Comparison of ENCODE assay signal across 8 mouse cellular contexts in genomic region chr3:152209177-152209966, GRCm38 (mm10). TPM values are rescaled to one million over a fixed set of nuclear protein-coding genes. Genes with fewer than 3 reads are reported as not detected.
DNase-seq lines count a peak whose midpoint lies in the region; ATAC-seq and TF ChIP-seq lines count a peak whose summit lies in the region.

No protein-coding gene starts in this region.

- peaks cover 30% of the 10 kb centered on the region for H3K4me1 ChIP-seq in forebrain, embryonic 13.5 days
- H3K4me1 ChIP-seq in intestine, embryonic 15.5 days (replicated peaks): peaks cover 16% of the 10 kb centered on the region; the same call in 1 of the 2 replicates
- H3K4me1 ChIP-seq in stomach, postnatal 0 days (replicated peaks; ENCODE audit: control insufficient read depth, insufficient read depth): no peaks in the 10 kb centered on the region; the same call in 1 of the 2 replicates

- DNase-seq in left cerebral cortex, adult 2 months (ENCODE audit: extremely low spot score in 1 of 2, low spot score in 2 of 2): no peak
- DNase-seq in left cerebral cortex, postnatal 4 days: no peak
- DNase-seq in NIH3T3 (ENCODE audit: low read depth): peak; percentile 65
- DNase-seq in stomach, postnatal 0 days (ENCODE audit: low spot score): peak; percentile 61
- no peak for DNase-seq in gastrocnemius, postnatal 4 days (ENCODE audit: low spot score in 2 of 2)

- H3K4me3 ChIP-seq in left cerebral cortex, adult 2 months: peak overlapping the region; percentile 81
- peak overlapping the region; percentile 97 for H3K4me3 ChIP-seq in forebrain, embryonic 13.5 days
- H3K4me3 ChIP-seq in intestine, embryonic 15.5 days (replicated peaks): peak overlapping the region; percentile 96
- H3K4me3 ChIP-seq in stomach, postnatal 0 days (ENCODE audit: low read depth, low read length): peak overlapping the region; percentile 95

- peak overlapping the region; percentile 99 for H3K9ac ChIP-seq in forebrain, embryonic 13.5 days
- peak overlapping the region; percentile 96 for H3K9ac ChIP-seq in intestine, embryonic 15.5 days
- peak overlapping the region; percentile 100 for H3K9ac ChIP-seq in stomach, postnatal 0 days (ENCODE audit: low read length)

- H3K4me2 ChIP-seq in forebrain, embryonic 13.5 days: peak overlapping the region; percentile 80
- peak overlapping the region; percentile 57 for H3K4me2 ChIP-seq in intestine, embryonic 15.5 days (replicated peaks)
- H3K4me2 ChIP-seq in stomach, postnatal 0 days (replicated peaks; ENCODE audit: low read depth): peak overlapping the region; percentile 63

- peaks cover 12% of the 10 kb centered on the region; the same call in 1 of the 2 replicates for H3K36me3 ChIP-seq in forebrain, embryonic 13.5 days (ENCODE audit: poor library complexity, severe bottlenecking)
- H3K36me3 ChIP-seq in intestine, embryonic 15.5 days: no peaks in the 10 kb centered on the region
- no peaks in the 10 kb centered on the region for H3K36me3 ChIP-seq in stomach, postnatal 0 days (ENCODE audit: control insufficient read depth, insufficient read depth, low read length)

- intact Hi-C loops in left cerebral cortex, adult 2 months (cut with DNase I): no loop called here
- intact Hi-C loops in left cerebral cortex, postnatal 4 days (cut with DNase I): no loop called here

- TF ChIP-seq CTCF in left cerebral cortex, adult 2 months (IDR thresholded peaks at IDR 0.05): no peak; the same call in 1 of the 2 replicates
- TF ChIP-seq CTCF in stomach, postnatal 0 days (IDR thresholded peaks at IDR 0.05; ENCODE audit: low read depth): no peak

- H3K27me3 ChIP-seq in forebrain, embryonic 13.5 days: no peaks in the 10 kb centered on the region
- H3K27me3 ChIP-seq in intestine, embryonic 15.5 days (replicated peaks): no peaks in the 10 kb centered on the region
- H3K27me3 ChIP-seq in stomach, postnatal 0 days (ENCODE audit: control insufficient read depth, insufficient read depth, low read length): no peaks in the 10 kb centered on the region

- no peaks in the 10 kb centered on the region for H3K9me3 ChIP-seq in forebrain, embryonic 13.5 days (replicated peaks)
- H3K9me3 ChIP-seq in intestine, embryonic 15.5 days: no peaks in the 10 kb centered on the region
- H3K9me3 ChIP-seq in stomach, postnatal 0 days (ENCODE audit: control insufficient read depth, low read length): no peaks in the 10 kb centered on the region

- 6% methylated on average over 25 of the region's 25 CpGs for WGBS in forebrain, embryonic 13.5 days
- WGBS in intestine, embryonic 15.5 days: 3% methylated on average over 25 of the region's 25 CpGs
- 2% methylated on average over 25 of the region's 25 CpGs for WGBS in stomach, postnatal 0 days

- no peak for TF ChIP-seq EP300 in stomach, postnatal 0 days (optimal IDR thresholded peaks at IDR 0.05)

- peak; percentile 28 for ATAC-seq in forebrain, embryonic 13.5 days
- peak; percentile 29 for ATAC-seq in intestine, embryonic 15.5 days
- peak; percentile 31 for ATAC-seq in megakaryocyte, adult 5-6 weeks (ENCODE audit: poor library complexity, severe bottlenecking)
- ATAC-seq in stomach, postnatal 0 days (ENCODE audit: low FRiP score, low TSS enrichment): peak; percentile 46

- H3K27ac ChIP-seq in left cerebral cortex, adult 2 months: peak overlapping the region; percentile 100
- H3K27ac ChIP-seq in forebrain, embryonic 13.5 days: peak overlapping the region; percentile 100
- peak overlapping the region; percentile 99 for H3K27ac ChIP-seq in intestine, embryonic 15.5 days
- peak overlapping the region; percentile 100 for H3K27ac ChIP-seq in stomach, postnatal 0 days (replicated peaks)

RNA-seq across cellular contexts. Expression of gene Dnajb4, which starts 0.7 kb away (rescaled TPM):
- total RNA-seq in left cerebral cortex, adult 2 months (2021): 10 to 100 TPM; 75.4 to 78.2 TPM
- 10 to 100 TPM; 38.4 to 42.9 TPM for total RNA-seq in left cerebral cortex, postnatal 4 days (2021)
- 23.8 and 28.9 TPM in 2 replicates for polyA plus RNA-seq in forebrain, embryonic 13.5 days (2015; fragmentation: Nextera tagmentation; extraction: Ambion mirVana)
- polyA plus RNA-seq in intestine, embryonic 15.5 days (2015; fragmentation: Nextera tagmentation; extraction: Ambion mirVana): 23.1 and 25.5 TPM in 2 replicates
- total RNA-seq in megakaryocyte, adult 5-6 weeks (2015): 7.8 and 11.2 TPM in 2 replicates
- 10.8 and 12.3 TPM in 2 replicates for total RNA-seq in megakaryocyte, adult 5-6 weeks (2017)
- 26.4 and 29.0 TPM in 2 replicates for polyA plus RNA-seq in stomach, postnatal 0 days (2015; fragmentation: Nextera tagmentation; extraction: Ambion mirVana)
- total RNA-seq in gastrocnemius, postnatal 4 days (2021): 10 to 100 TPM; 65.3 to 87.7 TPM

RNA-seq across cellular contexts. Expression of gene Fubp1, which starts 0.8 kb away (rescaled TPM):
- total RNA-seq in left cerebral cortex, adult 2 months (2021): 100 to 1,000 TPM; 131 to 132 TPM
- total RNA-seq in left cerebral cortex, postnatal 4 days (2021): 100 to 1,000 TPM; 216 to 229 TPM
- polyA plus RNA-seq in forebrain, embryonic 13.5 days (2015; fragmentation: Nextera tagmentation; extraction: Ambion mirVana): 399 and 412 TPM in 2 replicates
- 177 and 205 TPM in 2 replicates for polyA plus RNA-seq in intestine, embryonic 15.5 days (2015; fragmentation: Nextera tagmentation; extraction: Ambion mirVana)
- total RNA-seq in megakaryocyte, adult 5-6 weeks (2015): 74.7 and 84.8 TPM in 2 replicates
- total RNA-seq in megakaryocyte, adult 5-6 weeks (2017): 135 and 140 TPM in 2 replicates
- 60.2 and 60.5 TPM in 2 replicates for polyA plus RNA-seq in stomach, postnatal 0 days (2015; fragmentation: Nextera tagmentation; extraction: Ambion mirVana)
- 100 to 1,000 TPM; 105 to 116 TPM for total RNA-seq in gastrocnemius, postnatal 4 days (2021)

RNA-seq across cellular contexts. Expression of gene Gipc2, which starts 43.3 kb away (rescaled TPM):
- total RNA-seq in left cerebral cortex, adult 2 months (2021): 1 to 10 TPM; 2.8 to 3.2 TPM
- 1 to 10 TPM; 4.0 to 7.3 TPM for total RNA-seq in left cerebral cortex, postnatal 4 days (2021)
- 2.1 and 2.6 TPM in 2 replicates for polyA plus RNA-seq in forebrain, embryonic 13.5 days (2015; fragmentation: Nextera tagmentation; extraction: Ambion mirVana)
- polyA plus RNA-seq in intestine, embryonic 15.5 days (2015; fragmentation: Nextera tagmentation; extraction: Ambion mirVana): 171 and 172 TPM in 2 replicates
- not detected in 2 replicates for total RNA-seq in megakaryocyte, adult 5-6 weeks (2015)
- 0.44 TPM in 1 of 2 replicates, not detected in the other for total RNA-seq in megakaryocyte, adult 5-6 weeks (2017)
- polyA plus RNA-seq in stomach, postnatal 0 days (2015; fragmentation: Nextera tagmentation; extraction: Ambion mirVana): 76.1 and 82.5 TPM in 2 replicates
- 1 to 10 TPM in 1 of 2 experiments, under 1 TPM in 1; 0.86 to 1.4 TPM for total RNA-seq in gastrocnemius, postnatal 4 days (2021)

RNA-seq across cellular contexts. Expression of gene Nexn, which starts 56.8 kb away (rescaled TPM):
- total RNA-seq in left cerebral cortex, adult 2 months (2021): 1 to 10 TPM; 1.4 to 5.0 TPM
- total RNA-seq in left cerebral cortex, postnatal 4 days (2021): 1 to 10 TPM; 2.4 to 6.0 TPM
- 2.6 and 2.9 TPM in 2 replicates for polyA plus RNA-seq in forebrain, embryonic 13.5 days (2015; fragmentation: Nextera tagmentation; extraction: Ambion mirVana)
- polyA plus RNA-seq in intestine, embryonic 15.5 days (2015; fragmentation: Nextera tagmentation; extraction: Ambion mirVana): 23.3 and 31.2 TPM in 2 replicates
- not detected in 2 replicates for total RNA-seq in megakaryocyte, adult 5-6 weeks (2015)
- not detected in 2 replicates for total RNA-seq in megakaryocyte, adult 5-6 weeks (2017)
- 29.8 and 37.9 TPM in 2 replicates for polyA plus RNA-seq in stomach, postnatal 0 days (2015; fragmentation: Nextera tagmentation; extraction: Ambion mirVana)
- 100 to 1,000 TPM; 201 to 279 TPM for total RNA-seq in gastrocnemius, postnatal 4 days (2021)

Comparison
In these comparisons a context has a peak if more than half of its experiments do, and no peak if none do; other contexts are left out.
1. DNase-seq: peak in NIH3T3 (single experiment) and stomach, postnatal 0 days (single experiment); none in left cerebral cortex, adult 2 months (0 of 2), left cerebral cortex, postnatal 4 days (single experiment) and gastrocnemius, postnatal 4 days (0 of 2).
2. Peak in every context shown above with its lines, with median percentiles within 50 percentile points of each other: H3K27ac ChIP-seq, H3K4me3 ChIP-seq, ATAC-seq, H3K4me2 ChIP-seq and H3K9ac ChIP-seq.